Mouse (Mus musculus): ENCODE measurements around the gene Got1.

GRCm38 (mm10) chr19:43525566-43525965 lies 1.2 kb upstream of the Got1 start:
- no peak for TF ChIP-seq POLR2A (IDR thresholded peaks at IDR 0.05; ENCODE audit: low read depth, low read length)
- TF ChIP-seq CTCF (IDR thresholded peaks at IDR 0.05; ENCODE audit: extremely low read depth, insufficient read length, insufficient replicate concordance, low read depth, low read length) = no peak

Measured in small intestine, adult 2 months (tissue).